Mouse (Mus musculus): ENCODE results near the gene Gm45140. TPM values are rescaled to one million over a fixed set of nuclear protein-coding genes. Genes with fewer than 3 reads are reported as not detected.

The Gm45140 gene
- polyA plus RNA-seq, 1 experiment from 2014 or later: 1.9 TPM

DNA sequence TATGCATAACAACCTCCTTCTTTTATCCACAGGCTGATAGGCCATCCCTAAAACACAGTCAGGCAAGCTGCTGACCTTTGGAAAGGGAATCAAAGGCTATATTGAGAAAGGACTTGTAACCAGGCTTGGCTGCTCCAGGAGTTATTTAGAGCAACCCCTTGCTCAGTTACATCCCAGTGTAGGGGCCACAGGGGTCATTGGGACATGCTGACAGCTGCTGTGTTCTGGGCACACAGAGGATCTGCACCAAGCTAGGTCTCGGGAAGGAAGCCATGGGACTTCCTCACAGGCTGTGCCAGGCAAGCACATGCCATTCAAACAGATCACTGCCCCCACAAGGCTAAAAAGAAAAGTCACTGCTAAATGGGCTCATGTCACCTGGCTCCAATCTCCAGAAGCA, 37.5 kb upstream of the Gm45140 start:
- Histone ChIP-seq H3K9me3 (ENCODE audit: control insufficient read depth, low read length) (no peaks in the 10 kb centered on the region), H3K36me3 (ENCODE audit: control insufficient read depth, insufficient read depth, low read length) (no peaks in the 10 kb centered on the region), H3K27ac (ENCODE audit: low read depth, low read length) (no peak overlapping the region), H3K4me1 (ENCODE audit: control insufficient read depth, insufficient read depth, low read length) (no peaks in the 10 kb centered on the region), H3K4me2 (ENCODE audit: low read depth, low read length) (no peak overlapping the region), H3K4me3 (ENCODE audit: low read depth, low read length) (no peak overlapping the region), H3K27me3 (ENCODE audit: control insufficient read depth, insufficient read depth, low read length) (no peaks in the 10 kb centered on the region), H3K9ac (replicated peaks; ENCODE audit: low read depth, low read length) (no peak overlapping the region)
- no peak for ATAC-seq (ENCODE audit: low read depth)
- 61% methylated on average over 1 of the region's 1 CpGs for WGBS

DNA sequence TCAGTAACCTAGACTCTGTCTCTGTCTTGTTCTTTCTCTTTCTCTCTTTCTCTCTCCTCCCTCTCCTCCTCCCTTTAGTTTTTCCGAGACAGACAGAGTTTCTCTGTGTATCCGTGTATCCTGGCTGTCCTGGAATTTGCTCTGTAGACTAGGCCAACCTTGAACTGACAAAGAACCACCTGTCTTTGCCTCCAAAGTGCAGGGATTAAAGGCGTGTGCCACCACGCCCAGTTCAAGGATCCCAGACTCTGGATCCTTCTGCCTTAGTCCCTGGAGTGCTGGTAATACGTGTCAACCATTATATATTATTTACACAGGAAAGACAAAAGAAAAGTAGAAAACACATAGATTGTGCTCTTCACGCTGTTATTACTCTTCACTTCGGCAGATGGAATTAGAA, 35.6 kb upstream of the Gm45140 start:
- no peaks in the 10 kb centered on the region for H3K36me3 ChIP-seq (ENCODE audit: control insufficient read depth, insufficient read depth, low read length)
- H3K9ac ChIP-seq (replicated peaks; ENCODE audit: low read depth, low read length): no peak overlapping the region
- H3K9me3 ChIP-seq (ENCODE audit: control insufficient read depth, low read length): no peaks in the 10 kb centered on the region
- H3K4me3 ChIP-seq (ENCODE audit: low read depth, low read length): no peak overlapping the region
- no peak overlapping the region for H3K4me2 ChIP-seq (ENCODE audit: low read depth, low read length)
- 86% methylated on average over 7 of the region's 7 CpGs for WGBS
- H3K4me1 ChIP-seq (ENCODE audit: control insufficient read depth, insufficient read depth, low read length): no peaks in the 10 kb centered on the region
- no peak overlapping the region for H3K27ac ChIP-seq (ENCODE audit: low read depth, low read length)
- H3K27me3 ChIP-seq (ENCODE audit: control insufficient read depth, insufficient read depth, low read length): no peaks in the 10 kb centered on the region
- no peak for ATAC-seq (ENCODE audit: low read depth)

DNA sequence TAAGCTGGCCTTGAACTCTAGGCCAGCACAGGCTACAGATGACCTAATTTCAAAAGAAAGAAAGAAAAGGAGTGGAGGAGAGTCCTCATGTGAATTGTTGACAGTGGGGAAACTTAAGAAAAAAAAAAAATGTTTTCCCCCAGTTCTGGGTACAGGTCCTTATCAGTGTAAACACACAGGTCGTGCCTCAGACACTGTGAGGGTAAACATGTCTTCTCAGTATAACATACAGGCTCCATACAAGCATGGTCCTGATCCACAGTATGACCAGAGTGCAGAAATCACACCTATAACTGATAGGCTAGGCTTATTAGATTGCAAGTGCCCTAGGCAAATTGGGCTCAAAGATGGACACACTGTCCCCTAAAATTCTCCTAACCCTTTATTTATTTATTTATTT, 34.8 kb upstream of the Gm45140 start:
- H3K9ac ChIP-seq (replicated peaks; ENCODE audit: low read depth, low read length): no peak overlapping the region

DNA sequence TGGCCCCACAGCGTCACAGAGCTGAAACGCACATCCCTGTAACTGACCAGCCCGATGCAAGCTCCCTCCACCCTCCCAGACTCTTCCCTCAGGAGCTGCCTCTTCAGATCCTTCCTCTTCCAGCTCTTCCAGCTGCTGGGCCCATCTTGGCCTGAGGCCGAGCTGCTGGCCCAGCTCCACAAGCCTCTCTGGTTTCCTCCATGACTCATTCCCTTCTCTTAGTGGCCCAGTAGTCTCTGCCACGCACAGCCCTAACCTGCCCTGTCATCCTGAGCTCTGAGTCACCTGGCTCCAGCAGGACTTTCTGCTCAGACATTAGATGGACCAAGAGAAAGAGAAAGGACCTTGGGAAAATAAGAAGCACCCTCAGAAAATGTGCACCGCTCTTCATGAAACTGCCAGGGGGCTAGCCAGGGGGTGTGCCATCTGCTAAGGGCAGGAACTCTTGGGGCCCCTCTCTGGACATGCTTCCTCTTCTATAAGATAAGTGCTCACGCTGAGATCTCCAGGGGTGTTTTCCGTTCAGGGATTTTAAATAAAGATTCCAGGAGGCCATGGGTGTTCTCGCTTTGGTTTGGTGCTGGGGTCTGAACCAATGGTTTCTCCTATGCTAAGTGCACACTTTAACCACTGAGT, 33.4 kb upstream of the Gm45140 start:
- WGBS: 82% methylated on average over 9 of the region's 9 CpGs
- H3K9me3 ChIP-seq (ENCODE audit: control insufficient read depth, low read length): no peaks in the 10 kb centered on the region
- H3K4me1 ChIP-seq (ENCODE audit: control insufficient read depth, insufficient read depth, low read length): no peaks in the 10 kb centered on the region
- no peaks in the 10 kb centered on the region for H3K27me3 ChIP-seq (ENCODE audit: control insufficient read depth, insufficient read depth, low read length)
- no peak overlapping the region for H3K9ac ChIP-seq (replicated peaks; ENCODE audit: low read depth, low read length)
- no peak for ATAC-seq (ENCODE audit: low read depth)
- H3K4me3 ChIP-seq (ENCODE audit: low read depth, low read length): no peak overlapping the region
- no peak overlapping the region for H3K27ac ChIP-seq (ENCODE audit: low read depth, low read length)
- H3K4me2 ChIP-seq (ENCODE audit: low read depth, low read length): no peak overlapping the region
- no peaks in the 10 kb centered on the region for H3K36me3 ChIP-seq (ENCODE audit: control insufficient read depth, insufficient read depth, low read length)

More for the DNA sequence above, 34.8 kb upstream of the Gm45140 start:
- H3K27me3 ChIP-seq (ENCODE audit: control insufficient read depth, insufficient read depth, low read length): no peaks in the 10 kb centered on the region
- ATAC-seq (ENCODE audit: low read depth): no peak
- H3K36me3 ChIP-seq (ENCODE audit: control insufficient read depth, insufficient read depth, low read length): no peaks in the 10 kb centered on the region
- no peaks in the 10 kb centered on the region for H3K9me3 ChIP-seq (ENCODE audit: control insufficient read depth, low read length)
- no peaks in the 10 kb centered on the region for H3K4me1 ChIP-seq (ENCODE audit: control insufficient read depth, insufficient read depth, low read length)
- H3K27ac ChIP-seq (ENCODE audit: low read depth, low read length): no peak overlapping the region
- H3K4me2 ChIP-seq (ENCODE audit: low read depth, low read length): no peak overlapping the region
- no peak overlapping the region for H3K4me3 ChIP-seq (ENCODE audit: low read depth, low read length)
- 77% methylated on average over 1 of the region's 1 CpGs for WGBS

DNA sequence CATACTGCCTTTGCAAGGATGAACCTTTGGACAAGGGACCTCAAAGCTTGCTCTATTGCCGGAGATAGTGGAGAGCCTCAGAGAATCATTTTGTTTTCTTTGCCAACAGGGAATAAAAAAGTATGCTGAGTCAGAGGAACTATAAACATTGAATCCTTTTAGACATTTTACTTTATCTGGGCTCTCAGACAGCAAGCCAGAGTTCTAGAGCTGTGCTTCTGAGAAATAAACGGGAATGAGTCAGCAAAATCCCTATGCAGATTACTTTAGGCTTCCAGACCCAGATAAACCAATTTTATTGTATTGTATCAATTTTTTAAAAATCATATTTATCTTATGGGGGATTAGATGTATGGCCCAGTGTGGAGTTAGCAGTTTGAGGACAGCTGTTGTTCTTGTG, 31.7 kb upstream of the Gm45140 start:
- no peak overlapping the region for H3K4me3 ChIP-seq (ENCODE audit: low read depth, low read length)
- no peak overlapping the region for H3K9ac ChIP-seq (replicated peaks; ENCODE audit: low read depth, low read length)
- no peaks in the 10 kb centered on the region for H3K36me3 ChIP-seq (ENCODE audit: control insufficient read depth, insufficient read depth, low read length)
- H3K27ac ChIP-seq (ENCODE audit: low read depth, low read length): no peak overlapping the region
- WGBS: 83% methylated on average over 2 of the region's 2 CpGs
- no peaks in the 10 kb centered on the region for H3K27me3 ChIP-seq (ENCODE audit: control insufficient read depth, insufficient read depth, low read length)
- H3K9me3 ChIP-seq (ENCODE audit: control insufficient read depth, low read length): no peaks in the 10 kb centered on the region
- ATAC-seq (ENCODE audit: low read depth): no peak
- H3K4me2 ChIP-seq (ENCODE audit: low read depth, low read length): no peak overlapping the region
- no peaks in the 10 kb centered on the region for H3K4me1 ChIP-seq (ENCODE audit: control insufficient read depth, insufficient read depth, low read length)

DNA sequence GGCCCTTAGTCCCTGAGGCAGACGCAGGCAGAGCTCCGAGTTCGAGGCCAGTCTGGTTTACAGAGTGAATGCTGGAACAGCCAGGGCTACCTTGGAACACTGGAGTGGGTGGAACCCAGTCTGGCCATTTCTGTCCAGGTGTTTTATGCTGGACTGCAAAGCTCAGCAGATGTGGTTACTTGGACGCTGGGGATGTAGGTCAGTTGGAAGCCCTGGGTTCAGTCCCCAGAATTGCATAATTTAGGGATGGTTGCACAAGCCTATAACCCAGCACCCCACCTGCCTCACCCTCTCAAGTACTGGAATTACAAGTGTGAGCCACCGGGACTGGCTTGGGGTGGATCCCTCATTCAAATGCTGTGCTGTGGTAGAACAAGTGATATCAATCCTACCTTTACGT, 30.6 kb upstream of the Gm45140 start:
- no peaks in the 10 kb centered on the region for H3K4me1 ChIP-seq (ENCODE audit: control insufficient read depth, insufficient read depth, low read length)
- H3K27ac ChIP-seq (ENCODE audit: low read depth, low read length): no peak overlapping the region
- H3K4me2 ChIP-seq (ENCODE audit: low read depth, low read length): no peak overlapping the region
- ATAC-seq (ENCODE audit: low read depth): no peak
- H3K36me3 ChIP-seq (ENCODE audit: control insufficient read depth, insufficient read depth, low read length): no peaks in the 10 kb centered on the region
- no peak overlapping the region for H3K4me3 ChIP-seq (ENCODE audit: low read depth, low read length)
- H3K27me3 ChIP-seq (ENCODE audit: control insufficient read depth, insufficient read depth, low read length): no peaks in the 10 kb centered on the region
- no peaks in the 10 kb centered on the region for H3K9me3 ChIP-seq (ENCODE audit: control insufficient read depth, low read length)
- H3K9ac ChIP-seq (replicated peaks; ENCODE audit: low read depth, low read length): no peak overlapping the region
- WGBS: 86% methylated on average over 6 of the region's 6 CpGs

DNA sequence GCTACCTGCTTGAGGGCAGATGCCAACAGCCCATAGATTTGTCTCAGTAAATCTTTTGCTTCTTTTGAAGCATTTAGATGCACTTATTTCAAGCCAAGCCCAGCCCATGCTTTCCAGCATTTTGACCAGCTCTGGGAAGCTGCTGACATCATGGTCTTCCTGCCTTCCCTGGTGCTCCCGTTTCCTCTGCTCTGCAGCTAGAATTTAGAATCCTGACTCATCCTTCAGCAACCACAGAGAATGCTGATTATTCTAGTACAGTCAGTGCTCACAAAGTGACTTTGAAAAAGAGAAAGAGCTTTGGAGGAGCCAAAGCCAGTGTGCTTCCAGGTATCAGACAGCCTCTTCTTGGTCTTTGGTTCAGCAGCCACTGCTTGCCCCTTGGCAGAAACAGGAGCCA, 21.5 kb upstream of the Gm45140 start:
- H3K36me3 ChIP-seq (ENCODE audit: control insufficient read depth, insufficient read depth, low read length): no peaks in the 10 kb centered on the region
- no peak overlapping the region for H3K27ac ChIP-seq (ENCODE audit: low read depth, low read length)
- H3K4me1 ChIP-seq (ENCODE audit: control insufficient read depth, insufficient read depth, low read length): no peaks in the 10 kb centered on the region
- H3K4me2 ChIP-seq (ENCODE audit: low read depth, low read length): no peak overlapping the region
- no peaks in the 10 kb centered on the region for H3K9me3 ChIP-seq (ENCODE audit: control insufficient read depth, low read length)
- no peaks in the 10 kb centered on the region for H3K27me3 ChIP-seq (ENCODE audit: control insufficient read depth, insufficient read depth, low read length)
- H3K9ac ChIP-seq (replicated peaks; ENCODE audit: low read depth, low read length): no peak overlapping the region
- WGBS: 76% methylated on average over 1 of the region's 1 CpGs
- ATAC-seq (ENCODE audit: low read depth): no peak
- H3K4me3 ChIP-seq (ENCODE audit: low read depth, low read length): no peak overlapping the region

DNA sequence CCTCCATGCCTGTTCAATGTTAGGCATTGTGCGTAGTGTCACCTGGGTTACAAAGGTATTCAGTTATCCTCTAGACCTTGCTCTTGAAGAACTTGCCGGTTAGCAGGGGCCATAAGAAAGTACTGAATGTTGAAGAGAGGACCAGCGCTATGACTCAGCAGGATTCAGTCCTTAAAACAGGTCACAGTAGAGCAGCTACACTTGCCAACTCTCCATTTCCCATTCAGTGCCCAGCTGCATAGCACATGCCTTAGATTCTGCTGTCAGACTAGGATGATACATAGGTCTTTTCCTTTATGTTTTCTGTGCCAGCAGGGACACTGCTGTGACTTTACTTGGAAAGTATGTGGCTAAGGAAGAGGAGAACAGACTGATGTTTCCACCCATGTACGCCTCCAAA, 17.9 kb upstream of the Gm45140 start:
- Histone ChIP-seq H3K4me3 (ENCODE audit: low read depth, low read length) (no peak overlapping the region), H3K4me2 (ENCODE audit: low read depth, low read length) (no peak overlapping the region), H3K9me3 (ENCODE audit: control insufficient read depth, low read length) (no peaks in the 10 kb centered on the region), H3K27ac (ENCODE audit: low read depth, low read length) (no peak overlapping the region), H3K36me3 (ENCODE audit: control insufficient read depth, insufficient read depth, low read length) (0 out of 2 replicates have a peak, but pooled peaks cover 4% of the 10 kb centered on the region), H3K4me1 (ENCODE audit: control insufficient read depth, insufficient read depth, low read length) (peaks cover 8% of the 10 kb centered on the region), H3K9ac (replicated peaks; ENCODE audit: low read depth, low read length) (no peak overlapping the region), H3K27me3 (ENCODE audit: control insufficient read depth, insufficient read depth, low read length) (no peaks in the 10 kb centered on the region)
- 87% methylated on average over 4 of the region's 4 CpGs for WGBS
- no peak for ATAC-seq (ENCODE audit: low read depth)

DNA sequence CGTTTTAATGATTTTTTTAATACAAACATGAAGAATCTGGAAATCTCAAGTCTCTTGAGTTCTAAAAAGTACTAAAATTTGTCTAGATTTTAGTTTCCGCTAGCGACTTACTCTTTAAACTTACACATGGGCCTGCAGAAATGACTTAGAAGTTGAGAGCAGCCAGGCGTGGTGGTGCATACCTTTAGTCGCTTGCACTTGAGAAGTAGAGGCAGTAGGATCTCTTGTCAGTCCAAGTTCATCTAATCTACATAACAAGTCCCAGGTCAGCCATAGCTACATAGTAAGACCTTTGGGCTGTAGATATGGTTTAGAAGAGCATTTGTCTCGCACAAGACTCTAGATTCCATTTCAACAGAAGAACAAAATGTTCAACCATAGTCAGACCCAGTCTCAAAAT, 16.3 kb upstream of the Gm45140 start:
- ATAC-seq (ENCODE audit: low read depth): no peak
- Histone ChIP-seq H3K4me1 (ENCODE audit: control insufficient read depth, insufficient read depth, low read length) (peaks cover 16% of the 10 kb centered on the region), H3K9ac (replicated peaks; ENCODE audit: low read depth, low read length) (no peak overlapping the region), H3K36me3 (ENCODE audit: control insufficient read depth, insufficient read depth, low read length) (0 out of 2 replicates have a peak, but pooled peaks cover 7% of the 10 kb centered on the region), H3K9me3 (ENCODE audit: control insufficient read depth, low read length) (no peaks in the 10 kb centered on the region), H3K27ac (ENCODE audit: low read depth, low read length) (no peak overlapping the region), H3K4me3 (ENCODE audit: low read depth, low read length) (no peak overlapping the region), H3K4me2 (ENCODE audit: low read depth, low read length) (peak overlapping the region; percentile 61; the same call in 1 of the 2 replicates), H3K27me3 (ENCODE audit: control insufficient read depth, insufficient read depth, low read length) (no peaks in the 10 kb centered on the region)
- 83% methylated on average over 6 of the region's 6 CpGs for WGBS
